Mouse (Mus musculus): ENCODE measurements around the gene Atxn1. TPM values are rescaled to one million over a fixed set of nuclear protein-coding genes. Genes with fewer than 3 reads are reported as not detected.

Gene Atxn1
- total RNA-seq, 2 experiments from 2014 or later: 158 to 167 TPM

- intact Hi-C loops (cut with DNase I): loop anchor here (5.0 kb wide), 2 partner anchors 426 to 721 kb away; no protein-coding TSS in a partner anchor
Measured at GRCm38 (mm10) chr13:45535731-45536453, 428.9 kb downstream of the Atxn1 start.

GRCm38 (mm10) chr13:45530754-45531153 lies 434.1 kb downstream of the Atxn1 start:
- intact Hi-C loops (cut with DNase I): no loop called here
- DNase-seq (ENCODE audit: low spot score in 2 of 2): peak; percentile 40 to 89

More at GRCm38 (mm10) chr13:45535731-45536453, 428.9 kb downstream of the Atxn1 start:
- DNase-seq (ENCODE audit: low spot score in 2 of 2): no peak

DNA sequence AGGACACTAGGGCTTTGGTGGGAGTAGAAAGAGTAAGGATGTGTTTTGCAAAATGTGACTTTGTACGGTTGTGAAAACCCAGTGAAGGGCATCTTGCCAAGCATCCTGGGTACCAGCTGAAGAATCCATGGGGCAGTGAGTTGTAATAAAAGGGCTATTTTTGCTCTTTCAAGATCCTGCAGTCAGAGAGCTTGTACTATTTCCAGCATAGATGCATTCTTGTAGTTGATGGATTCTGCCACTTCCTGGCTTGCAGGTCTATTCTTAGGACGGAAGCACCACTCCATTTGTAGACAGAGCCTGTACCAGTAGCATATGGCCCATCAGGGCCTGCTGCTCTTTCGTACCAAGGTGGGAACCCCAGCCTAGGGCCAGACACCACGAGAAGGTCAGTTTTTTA lies 436.0 kb downstream of the Atxn1 start:
- intact Hi-C loops (cut with DNase I): no loop called here
- DNase-seq (ENCODE audit: low spot score in 2 of 2): peak in 1 of 2 experiments; percentile 49

DNA sequence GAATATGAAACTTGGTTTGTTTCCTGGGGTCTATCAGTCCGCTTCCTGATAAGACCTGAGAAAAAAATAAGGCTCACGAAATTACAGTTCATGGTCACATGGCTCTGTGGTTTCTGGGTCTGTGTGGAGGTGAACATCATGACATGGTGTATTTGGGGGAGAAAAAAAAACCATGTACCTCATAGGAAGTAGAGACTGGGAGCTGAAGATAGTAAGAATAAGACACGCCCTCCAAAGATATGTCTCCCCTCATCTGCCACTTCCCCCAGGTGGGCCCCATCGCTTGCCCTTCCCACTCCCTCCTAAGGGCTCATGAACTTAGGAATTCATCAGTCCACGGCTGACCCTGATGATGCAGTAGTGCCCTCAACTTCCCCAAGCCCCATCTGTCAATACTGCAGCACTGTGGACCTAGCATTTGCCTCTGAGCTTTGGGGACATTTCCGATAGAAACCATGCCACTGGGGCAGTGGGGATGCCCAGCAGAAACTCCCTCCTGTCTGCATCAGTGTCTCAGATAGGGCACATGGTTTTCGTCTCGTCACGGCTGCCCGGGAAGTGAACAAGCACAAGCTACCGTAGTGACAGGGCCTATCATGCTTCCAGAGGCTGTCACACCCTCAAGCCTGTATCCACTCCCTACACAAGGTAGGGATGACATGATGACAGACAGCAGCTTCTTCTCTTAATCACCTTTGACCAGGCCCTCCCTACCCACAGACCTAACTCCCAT lies 437.4 kb downstream of the Atxn1 start:
- DNase-seq (ENCODE audit: low spot score in 2 of 2): no peak
- intact Hi-C loops (cut with DNase I): no loop called here

DNA sequence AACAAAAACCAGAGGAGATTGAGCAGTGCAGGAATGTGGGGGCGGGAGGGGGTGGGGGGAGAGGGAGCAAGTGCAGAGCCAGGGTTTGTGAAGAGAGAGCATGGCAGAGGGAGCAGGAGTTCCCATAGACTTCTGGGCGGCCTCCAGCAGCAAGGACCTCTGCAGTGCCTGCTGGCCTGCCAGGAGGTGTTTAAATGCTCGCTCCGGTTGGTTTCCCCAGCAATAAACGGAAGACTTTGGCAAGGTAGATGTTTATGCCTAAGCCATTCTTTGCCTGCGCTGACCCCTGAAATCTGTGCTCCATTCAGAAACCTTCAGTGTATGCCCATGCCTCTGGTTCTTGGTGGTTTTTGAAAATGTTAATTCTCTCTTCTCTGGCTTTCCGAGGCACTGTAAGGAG lies 438.6 kb downstream of the Atxn1 start:
- no peak for DNase-seq (ENCODE audit: low spot score in 2 of 2)
- intact Hi-C loops (cut with DNase I): no loop called here

DNA sequence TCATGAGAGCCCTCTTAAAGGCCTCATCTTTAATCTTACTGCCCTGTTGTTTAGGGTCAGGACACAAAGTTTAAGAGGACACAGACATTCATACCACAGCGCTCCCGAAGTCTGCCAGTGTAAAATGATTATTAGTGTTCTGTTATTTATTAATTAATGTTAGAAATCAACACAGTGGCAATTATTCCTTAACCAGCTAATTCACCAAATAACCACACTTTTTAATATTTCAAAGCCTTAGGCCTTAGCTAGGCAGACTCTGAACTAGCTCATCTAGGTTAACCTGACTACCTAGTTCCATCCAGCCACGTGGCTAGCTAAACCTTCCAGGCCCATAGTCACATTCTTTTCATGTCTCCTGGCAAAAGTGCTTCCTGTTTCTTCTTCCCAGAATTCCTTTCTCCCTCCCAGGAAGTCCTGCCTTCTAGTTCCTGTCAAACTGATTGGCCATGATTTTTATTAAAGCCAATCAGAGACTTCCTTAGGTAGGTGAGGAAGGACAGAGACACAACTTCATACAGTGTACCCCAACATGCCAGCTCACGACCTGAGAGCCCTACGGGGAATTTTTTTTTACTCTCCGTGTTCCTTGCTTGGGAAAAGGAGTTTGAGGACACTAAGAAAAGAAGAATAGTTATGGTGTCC lies 439.9 kb downstream of the Atxn1 start:
- no peak for DNase-seq (ENCODE audit: low spot score in 2 of 2)
- intact Hi-C loops (cut with DNase I): no loop called here

- no peak for DNase-seq (ENCODE audit: low spot score in 2 of 2)
- intact Hi-C loops (cut with DNase I): no loop called here
Measured at GRCm38 (mm10) chr13:45524305-45524704, 440.5 kb downstream of the Atxn1 start.

- DNase-seq (ENCODE audit: low spot score in 2 of 2): no peak
- intact Hi-C loops (cut with DNase I): no loop called here
Measured at GRCm38 (mm10) chr13:45516501-45517393, 448.1 kb downstream of the Atxn1 start.

GRCm38 (mm10) chr13:45514832-45515422 lies 449.9 kb downstream of the Atxn1 start:
- intact Hi-C loops (cut with DNase I): no loop called here
- DNase-seq (ENCODE audit: low spot score in 2 of 2): no peak

DNA sequence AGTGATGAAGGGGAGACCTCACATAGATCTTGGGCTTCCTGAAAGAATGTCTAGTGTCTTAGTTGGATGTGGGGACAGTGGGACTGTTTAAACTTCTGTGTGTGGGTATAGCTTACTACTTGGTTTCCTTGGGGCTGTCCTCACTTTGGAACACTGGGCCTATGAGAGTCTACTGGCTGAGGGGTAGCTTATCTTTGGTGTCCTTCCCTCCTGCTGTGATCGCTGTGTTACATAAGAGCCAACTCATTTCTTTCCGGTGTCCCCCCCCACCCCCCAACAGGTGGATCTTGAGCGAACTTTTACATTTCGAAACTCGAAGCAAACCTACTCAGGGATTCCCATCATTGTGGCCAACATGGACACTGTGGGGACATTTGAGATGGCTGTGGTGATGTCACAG lies 450.7 kb downstream of the Atxn1 start:
- intact Hi-C loops (cut with DNase I): no loop called here
- DNase-seq (ENCODE audit: low spot score in 2 of 2): no peak

DNA sequence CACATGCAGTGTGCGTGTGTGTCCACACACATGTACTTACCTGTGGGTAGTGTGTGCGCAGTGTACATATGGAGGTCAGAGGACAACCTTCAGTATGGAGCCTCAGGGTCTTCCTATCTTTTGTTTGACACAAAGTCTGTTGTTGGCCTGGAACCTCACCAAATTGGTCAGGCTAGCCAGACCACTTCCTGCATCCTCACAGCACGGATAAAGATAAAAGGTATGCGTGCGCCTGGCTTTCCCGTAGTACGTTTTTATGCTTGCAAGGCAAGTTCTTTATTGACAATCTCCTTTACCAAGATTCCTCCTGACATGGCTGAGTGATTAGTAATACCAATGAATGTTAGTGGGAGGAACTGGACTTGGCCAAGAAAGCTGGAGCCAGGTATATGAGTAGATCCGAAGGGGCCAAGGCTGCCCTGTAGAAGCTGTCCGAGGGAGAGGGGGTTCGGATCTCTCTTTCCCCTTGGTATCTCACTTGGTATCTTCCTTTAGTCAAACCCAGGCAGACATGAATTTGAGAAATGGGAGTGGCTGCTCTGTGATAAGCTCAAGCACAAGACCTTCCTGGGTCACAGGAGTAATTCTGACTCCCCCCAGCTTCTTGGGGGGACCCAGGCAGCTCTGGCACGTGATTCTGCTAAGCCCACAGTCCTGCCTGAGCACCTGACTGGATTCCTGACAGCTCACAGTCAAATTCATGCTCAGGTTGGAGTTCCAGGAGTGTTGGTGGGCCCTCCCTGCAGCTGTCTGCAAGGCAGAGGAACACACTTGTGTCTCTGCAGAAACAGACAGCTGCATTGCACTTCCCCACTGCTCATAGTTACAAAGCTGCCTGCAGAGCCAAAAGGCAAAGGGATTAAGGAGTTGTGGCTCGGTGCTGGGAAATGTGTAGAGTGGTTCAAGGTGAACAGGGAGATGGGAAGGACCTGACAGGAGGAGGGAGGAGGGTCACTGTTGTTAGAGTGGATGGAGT lies 451.5 kb downstream of the Atxn1 start:
- DNase-seq (ENCODE audit: low spot score in 2 of 2): no peak
- intact Hi-C loops (cut with DNase I): no loop called here

DNA sequence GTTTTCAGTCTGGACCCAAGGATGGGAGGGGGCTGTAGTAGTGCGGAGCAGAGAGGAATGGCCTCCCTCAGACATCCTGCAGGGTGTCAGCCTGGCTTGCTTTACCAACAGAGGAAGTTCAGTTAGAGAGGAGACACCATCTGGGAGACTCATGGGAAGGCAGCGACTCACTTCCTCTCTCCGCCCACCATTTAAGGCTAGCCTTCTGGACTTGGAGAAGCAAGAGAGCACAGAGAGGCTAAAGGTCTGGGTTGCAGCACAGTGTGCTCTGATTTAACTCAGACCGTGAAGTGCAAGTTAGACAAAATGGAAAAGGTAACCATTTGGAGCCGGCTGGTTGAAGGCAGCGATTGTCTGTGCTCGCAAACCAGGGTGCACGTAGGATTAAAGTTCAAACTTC lies 452.3 kb downstream of the Atxn1 start:
- intact Hi-C loops (cut with DNase I): no loop called here
- DNase-seq (ENCODE audit: low spot score in 2 of 2): no peak

DNA sequence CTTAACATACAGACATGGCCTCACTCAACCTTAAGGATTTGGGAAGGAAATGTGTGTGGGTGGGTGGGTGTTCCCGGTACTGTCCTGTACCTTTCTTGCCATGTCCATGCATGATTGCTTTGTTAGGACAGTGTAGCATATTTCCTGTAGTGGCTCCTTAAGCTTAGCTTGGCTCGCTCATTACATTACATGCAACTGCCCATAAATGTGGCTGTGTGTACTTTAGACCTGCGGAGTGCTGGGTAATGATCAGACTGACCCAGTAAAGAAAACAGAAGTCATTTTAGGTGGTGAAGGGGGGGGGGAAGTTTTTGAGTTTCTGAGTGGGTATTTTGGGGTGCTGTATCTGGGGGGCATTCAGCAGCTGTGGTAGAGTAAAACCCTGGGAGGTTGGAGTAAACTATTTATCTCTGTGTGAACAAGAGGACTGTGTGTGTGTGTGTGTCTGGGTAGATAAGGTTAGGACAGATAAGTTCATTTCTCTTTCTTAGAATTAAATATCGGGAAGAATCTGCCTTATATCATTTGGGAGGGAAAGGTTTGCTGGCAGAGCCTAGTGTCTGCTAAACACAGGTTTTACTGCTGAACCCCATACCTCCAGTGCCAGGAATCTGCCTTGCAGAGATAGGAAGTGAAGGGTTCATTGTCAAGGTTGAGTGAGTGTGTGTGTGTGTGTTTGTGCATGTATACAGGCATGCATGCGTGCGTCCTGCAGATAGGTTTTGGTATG lies 452.9 kb downstream of the Atxn1 start:
- no peak for DNase-seq (ENCODE audit: low spot score in 2 of 2)
- intact Hi-C loops (cut with DNase I): no loop called here

DNA sequence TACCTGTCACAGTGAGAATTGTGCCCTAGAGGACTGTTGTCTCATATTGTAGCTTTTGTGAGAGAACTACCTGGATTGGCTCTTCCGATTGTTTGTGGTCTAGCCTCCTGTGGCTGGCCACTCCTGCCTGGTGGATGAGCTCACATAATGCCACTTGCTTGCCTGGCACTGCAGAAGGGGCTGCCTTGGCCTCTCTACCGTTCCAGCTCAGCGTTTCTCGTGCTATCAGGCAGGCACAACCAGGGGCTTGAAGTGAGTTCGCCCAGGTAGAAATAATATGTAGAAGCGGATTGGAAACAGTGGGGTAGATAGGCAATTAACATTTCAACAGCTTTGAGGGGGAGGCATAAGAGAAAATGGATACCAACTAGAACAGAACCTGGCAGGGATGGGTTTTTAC lies 455.4 kb downstream of the Atxn1 start:
- no peak for DNase-seq (ENCODE audit: low spot score in 2 of 2)

GRCm38 (mm10) chr13:45508495-45508894 lies 456.3 kb downstream of the Atxn1 start:
- intact Hi-C loops (cut with DNase I): no loop called here
- peak; percentile 65 to 83 for DNase-seq (ENCODE audit: low spot score in 2 of 2)

More for the DNA sequence above, 455.4 kb downstream of the Atxn1 start:
- intact Hi-C loops (cut with DNase I): no loop called here

- peak; percentile 83 to 87 for DNase-seq (ENCODE audit: low spot score in 2 of 2)
- intact Hi-C loops (cut with DNase I): no loop called here
Measured at GRCm38 (mm10) chr13:45507274-45508229, 457.3 kb downstream of the Atxn1 start, which contains the start of gene Gmpr. Gene Gmpr (plus strand): TSS chr13:45507444.

Measured in left cerebral cortex, postnatal 25 days (tissue).